Mouse (Mus musculus): ENCODE measurements around the gene Gsn. TPM values are rescaled to one million over a fixed set of nuclear protein-coding genes. Genes with fewer than 3 reads are reported as not detected.

Gene Gsn
- polyA plus RNA-seq, 1 experiment from 2014 or later, result 26.0 TPM

GRCm38 (mm10) chr2:35338707-35339106 is 82.5 kb downstream of the Gsn start:
- peaks cover 4% of the 10 kb centered on the region; the same call in 1 of the 2 replicates for H3K27me3 ChIP-seq (ENCODE audit: control insufficient read depth, insufficient read depth, low read length)
- 82% methylated on average over 6 of the region's 6 CpGs for WGBS
- no peak overlapping the region for H3K27ac ChIP-seq (replicated peaks; ENCODE audit: low read depth, low read length)
- H3K9ac ChIP-seq (ENCODE audit: low read length), result no peak overlapping the region
- no peaks in the 10 kb centered on the region for H3K36me3 ChIP-seq (ENCODE audit: control insufficient read depth, insufficient read depth, low read length)
- no peak for DNase-seq (ENCODE audit: low spot score)
- H3K4me1 ChIP-seq (ENCODE audit: control insufficient read depth, insufficient read depth, low read length), result peaks cover 3% of the 10 kb centered on the region; the same call in 1 of the 2 replicates
- H3K4me3 ChIP-seq (ENCODE audit: low read depth, low read length), result no peak overlapping the region
- no peak overlapping the region for H3K4me2 ChIP-seq (ENCODE audit: low read depth, severe bottlenecking)
- H3K9me3 ChIP-seq (ENCODE audit: control insufficient read depth, low read length), result no peaks in the 10 kb centered on the region
- ATAC-seq (ENCODE audit: insufficient number of reproducible peaks, low FRiP score, low TSS enrichment, low read depth), result no peak

GRCm38 (mm10) chr2:35342605-35343004 is 86.4 kb downstream of the Gsn start:
- H3K36me3 ChIP-seq (ENCODE audit: control insufficient read depth, insufficient read depth, low read length), result no peaks in the 10 kb centered on the region
- no peak overlapping the region for H3K9ac ChIP-seq (ENCODE audit: low read length)
- ATAC-seq (ENCODE audit: insufficient number of reproducible peaks, low FRiP score, low TSS enrichment, low read depth) (no peak), DNase-seq (ENCODE audit: low spot score) (no peak)
- H3K9me3 ChIP-seq (ENCODE audit: control insufficient read depth, low read length), result no peaks in the 10 kb centered on the region
- 85% methylated on average over 3 of the region's 3 CpGs for WGBS
- no peaks in the 10 kb centered on the region for H3K4me1 ChIP-seq (ENCODE audit: control insufficient read depth, insufficient read depth, low read length)
- H3K4me3 ChIP-seq (ENCODE audit: low read depth, low read length), result no peak overlapping the region
- no peak overlapping the region for H3K27ac ChIP-seq (replicated peaks; ENCODE audit: low read depth, low read length)
- no peaks in the 10 kb centered on the region for H3K27me3 ChIP-seq (ENCODE audit: control insufficient read depth, insufficient read depth, low read length)
- H3K4me2 ChIP-seq (ENCODE audit: low read depth, severe bottlenecking), result no peak overlapping the region

GRCm38 (mm10) chr2:35345984-35346383 is 89.8 kb downstream of the Gsn start:
- H3K27ac ChIP-seq (replicated peaks; ENCODE audit: low read depth, low read length), result no peak overlapping the region
- no peak overlapping the region for H3K4me3 ChIP-seq (ENCODE audit: low read depth, low read length)
- H3K4me2 ChIP-seq (ENCODE audit: low read depth, severe bottlenecking), result no peak overlapping the region
- DNase-seq (ENCODE audit: low spot score), result no peak
- 68% methylated on average over 2 of the region's 2 CpGs for WGBS
- no peaks in the 10 kb centered on the region for H3K36me3 ChIP-seq (ENCODE audit: control insufficient read depth, insufficient read depth, low read length)
- no peaks in the 10 kb centered on the region for H3K4me1 ChIP-seq (ENCODE audit: control insufficient read depth, insufficient read depth, low read length)
- H3K9me3 ChIP-seq (ENCODE audit: control insufficient read depth, low read length), result no peaks in the 10 kb centered on the region
- ATAC-seq (ENCODE audit: insufficient number of reproducible peaks, low FRiP score, low TSS enrichment, low read depth), result no peak
- no peaks in the 10 kb centered on the region for H3K27me3 ChIP-seq (ENCODE audit: control insufficient read depth, insufficient read depth, low read length)
- no peak overlapping the region for H3K9ac ChIP-seq (ENCODE audit: low read length)

GRCm38 (mm10) chr2:35349184-35349583 is 93.0 kb downstream of the Gsn start:
- H3K4me1 ChIP-seq (ENCODE audit: control insufficient read depth, insufficient read depth, low read length), result no peaks in the 10 kb centered on the region
- no peaks in the 10 kb centered on the region for H3K27me3 ChIP-seq (ENCODE audit: control insufficient read depth, insufficient read depth, low read length)
- H3K9ac ChIP-seq (ENCODE audit: low read length), result no peak overlapping the region
- H3K27ac ChIP-seq (replicated peaks; ENCODE audit: low read depth, low read length), result no peak overlapping the region
- WGBS, result 60% methylated on average over 5 of the region's 5 CpGs
- H3K4me3 ChIP-seq (ENCODE audit: low read depth, low read length), result no peak overlapping the region
- H3K9me3 ChIP-seq (ENCODE audit: control insufficient read depth, low read length), result no peaks in the 10 kb centered on the region
- H3K36me3 ChIP-seq (ENCODE audit: control insufficient read depth, insufficient read depth, low read length), result no peaks in the 10 kb centered on the region
- ATAC-seq (ENCODE audit: insufficient number of reproducible peaks, low FRiP score, low TSS enrichment, low read depth) (no peak), DNase-seq (ENCODE audit: low spot score) (no peak)
- H3K4me2 ChIP-seq (ENCODE audit: low read depth, severe bottlenecking), result no peak overlapping the region

Other genes with a start within 250 kb of the Gsn start
- gene Hc, start 194.9 kb upstream of the Gsn start, polyA plus RNA-seq (2014; fragmentation: Nextera tagmentation; extraction: Ambion mirVana), result not detected in 2 replicates
- gene AI182371, start 154.8 kb upstream of the Gsn start, polyA plus RNA-seq (2014; fragmentation: Nextera tagmentation; extraction: Ambion mirVana), result 0.20 TPM in 1 of 2 replicates, not detected in the other
- gene Cntrl, start 146.9 kb upstream of the Gsn start, polyA plus RNA-seq (2014; fragmentation: Nextera tagmentation; extraction: Ambion mirVana), result 34.4 and 36.7 TPM in 2 replicates
- gene Rab14, start 55.3 kb upstream of the Gsn start, polyA plus RNA-seq (2014; fragmentation: Nextera tagmentation; extraction: Ambion mirVana), result 219 TPM in 2 replicates
- 10.9 and 12.0 TPM in 2 replicates for gene Stom, start 80.6 kb downstream of the Gsn start, polyA plus RNA-seq (2014; fragmentation: Nextera tagmentation; extraction: Ambion mirVana)
- not detected in 2 replicates for gene 4930568D16Rik, start 111.3 kb downstream of the Gsn start, polyA plus RNA-seq (2014; fragmentation: Nextera tagmentation; extraction: Ambion mirVana)
- not detected in 2 replicates for gene 4930402F06Rik, start 140.8 kb downstream of the Gsn start, polyA plus RNA-seq (2014; fragmentation: Nextera tagmentation; extraction: Ambion mirVana)
- 5.3 and 6.0 TPM in 2 replicates for gene Ggta1, start 206.9 kb downstream of the Gsn start, polyA plus RNA-seq (2014; fragmentation: Nextera tagmentation; extraction: Ambion mirVana)

Measured in limb, embryonic 11.5 days (tissue).